Comparison of ENCODE assay signal across 15 mouse cellular contexts in the genomic region with DNA sequence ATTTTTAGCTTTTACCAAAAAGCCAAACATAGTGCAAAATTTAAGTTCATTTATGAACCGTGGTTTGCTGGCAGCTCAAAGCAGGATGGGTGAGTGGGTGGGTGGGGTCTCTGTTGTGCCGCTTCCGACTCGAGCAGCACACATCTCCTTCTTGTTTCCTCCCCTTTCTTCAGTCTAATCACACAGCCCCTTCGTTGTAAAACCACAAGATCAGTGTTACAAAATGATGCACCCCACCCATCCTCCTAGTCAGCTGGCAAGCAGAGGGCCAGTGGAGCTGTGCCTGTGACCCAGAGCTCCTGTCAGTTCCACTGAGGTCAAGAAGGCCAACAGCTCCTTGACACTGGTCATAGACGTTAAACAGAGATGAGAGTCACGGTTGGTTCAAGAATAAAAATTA. TPM values are rescaled to one million over a fixed set of nuclear protein-coding genes. Genes with fewer than 3 reads are reported as not detected.
DNase-seq lines count a peak whose midpoint lies in the region; ATAC-seq and TF ChIP-seq lines count a peak whose summit lies in the region.
"Had no signal": no experiment of that assay in that cellular context is flagged by ENCODE, and none has a peak within 500 bp of the region (broad histone marks: within the 10 kb centered on the region; RNA-seq: fewer than 3 reads in every experiment).

No protein-coding gene starts in this region.

- H3K27me3 ChIP-seq in lung, postnatal 0 days (replicated peaks; ENCODE audit: insufficient read depth, low read length), result no peaks in the 10 kb centered on the region
- H3K27me3 ChIP-seq: heart, embryonic 12.5 days; hindbrain, embryonic 15.5 days; midbrain, embryonic 13.5 days; neural tube, embryonic 12.5 days had no signal

- peaks cover 5% of the 10 kb centered on the region for H3K4me1 ChIP-seq in lung, postnatal 0 days (ENCODE audit: insufficient read depth, low read depth, low read length)

- no peak overlapping the region for H3K9ac ChIP-seq in lung, postnatal 0 days (replicated peaks; ENCODE audit: low read depth)
- H3K9ac ChIP-seq: heart, embryonic 12.5 days; hindbrain, embryonic 15.5 days; midbrain, embryonic 13.5 days; neural tube, embryonic 12.5 days had no signal

- no peak for TF ChIP-seq CTCF in lung, postnatal 0 days (IDR thresholded peaks at IDR 0.05)

- no peak overlapping the region for H3K4me2 ChIP-seq in lung, postnatal 0 days (replicated peaks; ENCODE audit: low read depth, low read length)
- H3K4me2 ChIP-seq: heart, embryonic 12.5 days; hindbrain, embryonic 15.5 days; midbrain, embryonic 13.5 days; neural tube, embryonic 12.5 days had no signal

- H3K27ac ChIP-seq in lung, postnatal 0 days (ENCODE audit: low read length), result no peak overlapping the region
- H3K27ac ChIP-seq: hindbrain, embryonic 15.5 days; midbrain, embryonic 13.5 days; neural tube, embryonic 12.5 days had no signal

- H3K9me3 ChIP-seq in lung, postnatal 0 days (ENCODE audit: low read length), result no peaks in the 10 kb centered on the region
- H3K9me3 ChIP-seq: heart, embryonic 12.5 days; hindbrain, embryonic 15.5 days; midbrain, embryonic 13.5 days; neural tube, embryonic 12.5 days had no signal

- WGBS in lung, postnatal 0 days, result 59% methylated on average over 7 of the region's 7 CpGs

- TF ChIP-seq EP300 in lung, postnatal 0 days (IDR thresholded peaks at IDR 0.05), result no peak

- ATAC-seq in lung, postnatal 0 days, result no peak
- ATAC-seq in megakaryocyte progenitor cell, adult 5-6 weeks (replicated peaks; ENCODE audit: poor library complexity), result peak; percentile 69
- ATAC-seq: midbrain, embryonic 13.5 days had no signal

- DNase-seq in lung, postnatal 36 days, result peak; percentile 69
- no peak for DNase-seq in lung, postnatal 0 days (ENCODE audit: low spot score)
- DNase-seq in T-cell, adult 2 months (ENCODE audit: low spot score), result peak; percentile 72
- peak; percentile 52 for DNase-seq in thymus, postnatal 25 days
- DNase-seq in kidney, postnatal 25 days, result no peak
- no peak for DNase-seq in ovary, postnatal 10 days (ENCODE audit: low spot score)
- DNase-seq: cerebellum, adult 18-20 months; kidney, adult 9 months; left cerebral cortex, postnatal 4 days; retina, postnatal 1 day had no signal

- H3K36me3 ChIP-seq in lung, postnatal 0 days (ENCODE audit: insufficient read depth, low read length), result no peaks in the 10 kb centered on the region
- H3K36me3 ChIP-seq: heart, embryonic 12.5 days; hindbrain, embryonic 15.5 days; midbrain, embryonic 13.5 days; neural tube, embryonic 12.5 days had no signal

- no peak overlapping the region for H3K4me3 ChIP-seq in lung, postnatal 0 days (ENCODE audit: low read depth, low read length)
- H3K4me3 ChIP-seq: heart, embryonic 12.5 days; hindbrain, embryonic 15.5 days; midbrain, embryonic 13.5 days; neural tube, embryonic 12.5 days had no signal

RNA-seq across cellular contexts. Expression of gene Cyth1, which starts 20.7 kb away (rescaled TPM):
- 19.4 and 19.5 TPM in 2 replicates for polyA plus RNA-seq in lung, postnatal 0 days (2015; fragmentation: Nextera tagmentation; extraction: Ambion mirVana)
- total RNA-seq in megakaryocyte progenitor cell, adult 5-6 weeks (2015), result 12.3 and 15.1 TPM in 2 replicates
- 45.5 and 56.3 TPM in 2 replicates for total RNA-seq in megakaryocyte progenitor cell, adult 5-6 weeks (2017)

Comparison
In these comparisons a context has a peak if more than half of its experiments do, and no peak if none do; other contexts are left out.
1. DNase-seq: peak in lung, postnatal 36 days (single experiment), T-cell, adult 2 months (single experiment) and thymus, postnatal 25 days (single experiment); none in lung, postnatal 0 days (single experiment), kidney, postnatal 25 days (0 of 2) and ovary, postnatal 10 days (single experiment).